Mouse (Mus musculus): ENCODE measurements around the gene Gjb6. TPM values are rescaled to one million over a fixed set of nuclear protein-coding genes. Genes with fewer than 3 reads are reported as not detected.

Gjb6 gene
- polyA plus RNA-seq, 1 experiment from 2014 or later, result not detected

- no peak for ATAC-seq (ENCODE audit: insufficient read depth)
- peaks cover 4% of the 10 kb centered on the region; the same call in 1 of the 2 replicates for H3K4me1 ChIP-seq (replicated peaks)
- H3K36me3 ChIP-seq (replicated peaks), result no peaks in the 10 kb centered on the region
- no peak overlapping the region for H3K9ac ChIP-seq
- H3K4me2 ChIP-seq, result no peak overlapping the region
- WGBS (ENCODE audit: insufficient replicate concordance), result 39% methylated on average over 11 of the region's 11 CpGs
- no peaks in the 10 kb centered on the region for H3K9me3 ChIP-seq (replicated peaks)
- H3K27me3 ChIP-seq, result no peaks in the 10 kb centered on the region
- no peak overlapping the region for H3K27ac ChIP-seq (replicated peaks)
- no peak overlapping the region for H3K4me3 ChIP-seq (replicated peaks)
Measured at GRCm38 (mm10) chr14:57084180-57084668, 49.2 kb downstream of the Gjb6 start.

DNA sequence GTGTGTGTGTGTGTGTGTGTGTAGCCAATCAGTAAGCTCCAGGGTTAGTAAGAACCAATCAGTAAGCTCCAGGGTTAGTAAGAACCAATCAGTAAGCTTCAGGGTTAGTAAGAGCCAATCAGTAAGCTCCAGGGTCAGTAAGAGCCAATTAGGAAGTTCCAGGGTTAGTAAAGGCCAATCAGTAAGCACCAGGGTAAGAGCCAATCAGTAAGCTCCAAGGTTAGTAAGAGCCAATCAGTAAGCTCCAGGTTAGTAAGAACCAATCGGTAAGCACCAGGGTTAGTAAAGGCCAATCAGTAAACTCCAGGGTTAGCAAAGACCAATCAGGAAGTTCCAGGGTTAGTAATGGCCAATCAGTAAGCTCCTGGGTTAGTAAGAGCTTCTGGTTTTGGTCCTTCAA lies 50.5 kb downstream of the Gjb6 start:
- Histone ChIP-seq H3K4me3 (replicated peaks) (no peak overlapping the region), H3K4me1 (replicated peaks) (no peaks in the 10 kb centered on the region), H3K27me3 (no peaks in the 10 kb centered on the region), H3K4me2 (no peak overlapping the region), H3K9me3 (replicated peaks) (no peaks in the 10 kb centered on the region), H3K27ac (replicated peaks) (no peak overlapping the region), H3K9ac (no peak overlapping the region), H3K36me3 (replicated peaks) (no peaks in the 10 kb centered on the region)
- WGBS (ENCODE audit: insufficient replicate concordance), result 73% methylated on average over 1 of the region's 1 CpGs
- no peak for ATAC-seq (ENCODE audit: insufficient read depth)

DNA sequence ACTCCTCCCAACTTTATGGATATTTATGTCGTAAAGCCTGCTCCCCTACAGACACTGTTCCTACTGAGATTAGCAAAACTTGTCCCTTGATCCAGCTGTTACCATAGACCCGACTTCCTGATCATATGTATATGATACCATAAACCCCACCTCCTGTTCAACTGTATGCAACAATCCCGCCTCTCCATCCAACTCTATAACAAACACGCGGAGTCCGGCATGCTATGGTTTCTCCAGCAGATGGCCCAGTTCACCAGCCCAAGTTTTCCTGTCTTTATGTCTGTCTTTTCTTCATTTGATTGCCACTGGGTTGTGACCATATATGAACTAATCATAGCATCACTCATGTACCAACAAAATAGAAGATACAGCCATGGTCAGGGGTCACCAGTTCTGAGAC lies 57.9 kb downstream of the Gjb6 start:
- ATAC-seq (ENCODE audit: insufficient read depth), result no peak
- Histone ChIP-seq H3K4me1 (replicated peaks) (no peaks in the 10 kb centered on the region), H3K4me3 (replicated peaks) (no peak overlapping the region), H3K36me3 (replicated peaks) (no peaks in the 10 kb centered on the region), H3K4me2 (no peak overlapping the region), H3K9ac (no peak overlapping the region), H3K27ac (replicated peaks) (no peak overlapping the region), H3K27me3 (no peaks in the 10 kb centered on the region), H3K9me3 (replicated peaks) (no peaks in the 10 kb centered on the region)
- WGBS (ENCODE audit: insufficient replicate concordance), result 67% methylated on average over 6 of the region's 6 CpGs

Other genes with a start within 250 kb of the Gjb6 start
- 4.6 and 7.9 TPM in 2 replicates for gene Zmym2, start 247.0 kb downstream of the Gjb6 start, polyA plus RNA-seq (2015; fragmentation: Nextera tagmentation; extraction: Ambion mirVana)
- gene Gja3, start 75.5 kb downstream of the Gjb6 start, polyA plus RNA-seq (2015; fragmentation: Nextera tagmentation; extraction: Ambion mirVana), result 0.35 and 0.38 TPM in 2 replicates
- 16.0 and 16.7 TPM in 2 replicates for gene Gjb2, start 28.9 kb downstream of the Gjb6 start, polyA plus RNA-seq (2015; fragmentation: Nextera tagmentation; extraction: Ambion mirVana)
- gene Gm4491, start 17.7 kb downstream of the Gjb6 start, polyA plus RNA-seq (2015; fragmentation: Nextera tagmentation; extraction: Ambion mirVana), result not detected in 2 replicates

All from liver, embryonic 15.5 days (tissue).